Comparison of ENCODE assay signal across 17 mouse cellular contexts in the genomic region with DNA sequence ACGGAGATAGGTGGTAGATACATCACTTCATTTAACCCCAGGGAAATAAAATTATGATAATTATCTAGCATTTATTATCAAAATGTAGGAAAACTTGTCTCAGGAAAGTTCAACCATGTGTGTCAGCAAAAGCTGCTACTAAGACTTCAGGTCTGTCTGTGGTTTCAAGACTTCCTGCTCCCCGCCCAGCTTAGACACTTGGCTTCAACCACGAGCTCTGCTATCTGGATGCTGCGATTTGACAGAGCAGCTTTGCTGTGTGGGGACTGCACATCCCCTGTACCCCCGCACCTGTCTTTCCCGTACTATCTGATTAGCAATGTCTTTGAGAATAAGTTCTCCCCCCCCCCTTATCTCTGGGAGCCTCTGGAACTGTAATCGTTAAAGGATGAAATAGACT.
A peak's percentile ranks its signal among the peaks of the same experiment; 100 is the strongest.
DNase-seq lines count a peak whose midpoint lies in the region; ATAC-seq and TF ChIP-seq lines count a peak whose summit lies in the region.
"Had no signal": no experiment of that assay in that cellular context is flagged by ENCODE, and none has a peak within 500 bp of the region (broad histone marks: within the 10 kb centered on the region; RNA-seq: fewer than 3 reads in every experiment).

No protein-coding gene starts in this region.

- TF ChIP-seq POLR2A in MEL (IDR thresholded peaks at IDR 0.05; ENCODE audit: control insufficient read depth in 1 of 2, insufficient read depth in 1 of 2, low read depth in 1 of 2, low read length in 2 of 2, poor library complexity in 1 of 2): no peak
- no peak for TF ChIP-seq POLR2A in lung, adult 2 months (IDR thresholded peaks at IDR 0.05; ENCODE audit: borderline replicate concordance, extremely low read depth, low read depth, low read length)

- no peak overlapping the region for H3K27ac ChIP-seq in MEL (ENCODE audit: control insufficient read depth, low read depth, low read length)
- H3K27ac ChIP-seq: hindbrain, postnatal 0 days; limb, embryonic 15.5 days; midbrain, embryonic 13.5 days had no signal

- DNase-seq in 416B (ENCODE audit: low read depth) (peak; percentile 54), MEL (ENCODE audit: low read depth, low spot score) (peak; percentile 11)
- peak; percentile 25 to 30 for DNase-seq in thymus, postnatal 10 days (ENCODE audit: low spot score in 2 of 2)
- DNase-seq in embryo, embryonic 10.5 days (ENCODE audit: low spot score): no peak
- no peak for DNase-seq in right cerebral cortex, postnatal 25 days
- DNase-seq in kidney, postnatal 14 days: no peak
- DNase-seq in lung, adult 2 months: no peak
- DNase-seq: adrenal gland, postnatal 14 days; cerebellum, adult 2 months; gastrocnemius, postnatal 10 days; kidney, adult 8-10 months; kidney, postnatal 4 days; lung, postnatal 4 days had no signal

- H3K36me3 ChIP-seq in MEL (ENCODE audit: control insufficient read depth in 1 of 2, insufficient read depth in 2 of 2, low read length in 2 of 2): no peaks in the 10 kb centered on the region
- H3K36me3 ChIP-seq: limb, embryonic 15.5 days; midbrain, embryonic 13.5 days had no signal

- H3K79me2 ChIP-seq in MEL (ENCODE audit: control insufficient read depth, insufficient read depth, low read length, poor library complexity): no peaks in the 10 kb centered on the region

- H3K27me3 ChIP-seq in MEL (ENCODE audit: control insufficient read depth in 1 of 2, insufficient read depth in 2 of 2, low read length in 2 of 2): no peaks in the 10 kb centered on the region
- H3K27me3 ChIP-seq: limb, embryonic 15.5 days; midbrain, embryonic 13.5 days had no signal

- no peak for TF ChIP-seq RAD21 in MEL (IDR thresholded peaks at IDR 0.05; ENCODE audit: low read depth, low read length)

- H3K9ac ChIP-seq in MEL (ENCODE audit: control insufficient read depth, low read depth, low read length, poor library complexity, severe bottlenecking): no peak overlapping the region
- H3K9ac ChIP-seq: limb, embryonic 15.5 days; midbrain, embryonic 13.5 days had no signal

- 64% methylated on average over 7 of the region's 7 CpGs for WGBS in lung, adult 2 months

- peak; percentile 57; the same call in 1 of the 2 replicates for ATAC-seq in megakaryocyte, adult 5-6 weeks (ENCODE audit: poor library complexity, severe bottlenecking)
- ATAC-seq: hindbrain, postnatal 0 days; midbrain, embryonic 13.5 days had no signal

- no peaks in the 10 kb centered on the region for H3K9me3 ChIP-seq in MEL (replicated peaks; ENCODE audit: insufficient read depth, low read length)
- H3K9me3 ChIP-seq: limb, embryonic 15.5 days; midbrain, embryonic 13.5 days had no signal

- H3K4me1 ChIP-seq in MEL (ENCODE audit: control insufficient read depth in 1 of 2, insufficient read depth in 2 of 2, low read length in 2 of 2): no peaks in the 10 kb centered on the region
- H3K4me1 ChIP-seq in lung, adult 2 months (ENCODE audit: control insufficient read depth, insufficient read depth, low read length): no peaks in the 10 kb centered on the region
- H3K4me1 ChIP-seq: limb, embryonic 15.5 days; midbrain, embryonic 13.5 days had no signal

- TF ChIP-seq EP300 in MEL (IDR thresholded peaks at IDR 0.05; ENCODE audit: low read depth in 1 of 2, low read length in 2 of 2): no peak

- TF ChIP-seq CTCF in MEL (IDR thresholded peaks at IDR 0.05 in 2 of 3, conservative IDR thresholded peaks at IDR 0.05 in 1 of 3; ENCODE audit: control insufficient read depth in 1 of 3, insufficient read depth in 1 of 3, low read depth in 2 of 3, low read length in 3 of 3, poor library complexity in 1 of 3, severe bottlenecking in 1 of 3): no peak
- no peak for TF ChIP-seq CTCF in lung, adult 2 months (IDR thresholded peaks at IDR 0.05; ENCODE audit: insufficient read depth, low read length)

- H3K4me3 ChIP-seq in MEL (ENCODE audit: control insufficient read depth in 1 of 2, insufficient read depth in 1 of 2, low read depth in 2 of 2, low read length in 2 of 2): no peak overlapping the region
- no peak overlapping the region for H3K4me3 ChIP-seq in lung, adult 2 months (replicated peaks; ENCODE audit: extremely low read depth, low read depth, low read length)
- H3K4me3 ChIP-seq: limb, embryonic 15.5 days; midbrain, embryonic 13.5 days had no signal

TF ChIP-seq in MEL, 35 proteins besides CTCF, POLR2A, EP300 and RAD21:
- TF ChIP-seq NRF1 (IDR thresholded peaks at IDR 0.05; ENCODE audit: insufficient read depth, low read depth, low read length, poor library complexity, severe bottlenecking) (no peak), USF2 (IDR thresholded peaks at IDR 0.05; ENCODE audit: borderline replicate concordance in 1 of 2, insufficient read depth in 1 of 2, low read depth in 1 of 2, low read length in 2 of 2) (no peak), ZMIZ1 (IDR thresholded peaks at IDR 0.05; ENCODE audit: low read depth, low read length) (no peak), MAZ (IDR thresholded peaks at IDR 0.05; ENCODE audit: low read depth, low read length) (no peak), POLR2AphosphoS5 (IDR thresholded peaks at IDR 0.05; ENCODE audit: borderline replicate concordance, low read depth, low read length) (no peak), MXI1 (IDR thresholded peaks at IDR 0.05; ENCODE audit: low read depth, low read length) (no peak), MYB (IDR thresholded peaks at IDR 0.05; ENCODE audit: low read depth, low read length) (no peak), RCOR1 (IDR thresholded peaks at IDR 0.05; ENCODE audit: low read depth, low read length) (no peak), MAX (IDR thresholded peaks at IDR 0.05; ENCODE audit: low read length) (no peak), JUND (IDR thresholded peaks at IDR 0.05; ENCODE audit: low read depth, low read length) (no peak), E2F4 (IDR thresholded peaks at IDR 0.05; ENCODE audit: borderline replicate concordance, low read depth, low read length) (no peak), TCF12 (IDR thresholded peaks at IDR 0.05; ENCODE audit: low read depth, low read length) (no peak), ZKSCAN1 (IDR thresholded peaks at IDR 0.05; ENCODE audit: low read depth, low read length) (no peak), KAT2A (conservative IDR thresholded peaks at IDR 0.05; ENCODE audit: low read depth, low read length) (no peak), POLR2AphosphoS2 (IDR thresholded peaks at IDR 0.05; ENCODE audit: low read length) (no peak), TBP (IDR thresholded peaks at IDR 0.05; ENCODE audit: low read depth, low read length) (no peak), SIN3A (IDR thresholded peaks at IDR 0.05; ENCODE audit: low read length) (no peak), CHD1 (IDR thresholded peaks at IDR 0.05; ENCODE audit: low read depth, low read length) (no peak), BHLHE40 (IDR thresholded peaks at IDR 0.05; ENCODE audit: borderline replicate concordance, low read depth, low read length) (no peak), ETS1 (IDR thresholded peaks at IDR 0.05; ENCODE audit: low read depth, low read length) (no peak)

Comparison
In these comparisons a context has a peak if more than half of its experiments do, and no peak if none do; other contexts are left out.
1. DNase-seq: peak in 416B (single experiment), MEL (single experiment) and thymus, postnatal 10 days (2 of 2); none in embryo, embryonic 10.5 days (single experiment), right cerebral cortex, postnatal 25 days (single experiment), kidney, postnatal 14 days (single experiment) and lung, adult 2 months (single experiment).